Mouse (Mus musculus) megakaryocyte, embryonic 14.5 days (primary cell): ENCODE measurements around the gene Krtap2-4.

ENCODE experiments used
- FLI1 ChIP-seq: IDR thresholded peaks from 2 replicates; pipeline ENCODE4 v1.6.1; 2012; ENCODE audit warnings: low read length, inconsistent platforms, mixed read lengths
- GATA1 ChIP-seq: IDR thresholded peaks from 3 replicates; pipeline ENCODE4 v1.6.1; 2012; ENCODE audit warnings: mixed read lengths, low read length, inconsistent platforms, borderline replicate concordance

DNA sequence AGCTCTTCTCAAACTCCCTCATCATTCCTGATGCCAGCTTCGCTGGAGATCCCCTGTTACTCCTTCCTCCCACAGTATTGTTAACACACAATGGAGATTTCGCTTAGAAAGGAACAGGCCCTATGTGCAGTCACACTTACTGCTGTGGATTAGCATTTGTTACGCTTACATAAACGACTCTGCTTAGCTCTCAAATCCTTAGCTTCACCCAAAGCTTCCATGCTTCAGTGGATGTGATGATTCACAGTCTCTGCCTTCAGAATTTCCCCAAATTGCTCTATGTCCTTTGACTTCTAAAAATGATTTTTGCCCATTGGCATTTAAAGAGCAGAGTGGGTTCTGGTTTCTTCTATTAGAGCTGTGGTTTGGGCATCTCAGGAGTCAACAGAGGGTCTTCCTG lies 41.5 kb downstream of the Krtap2-4 start:
- TF ChIP-seq FLI1 (no peak), GATA1 (no peak)
